Mouse (Mus musculus) testis, postnatal 10 days (tissue): Measurements from ENCODE around the gene Spty2d1.

Experiments used
- DNase-seq: peaks from one replicate; pipeline ENCODE4 v3.0.0; 2021; ENCODE audit warnings: low spot score

The Spty2d1 gene

DNA sequence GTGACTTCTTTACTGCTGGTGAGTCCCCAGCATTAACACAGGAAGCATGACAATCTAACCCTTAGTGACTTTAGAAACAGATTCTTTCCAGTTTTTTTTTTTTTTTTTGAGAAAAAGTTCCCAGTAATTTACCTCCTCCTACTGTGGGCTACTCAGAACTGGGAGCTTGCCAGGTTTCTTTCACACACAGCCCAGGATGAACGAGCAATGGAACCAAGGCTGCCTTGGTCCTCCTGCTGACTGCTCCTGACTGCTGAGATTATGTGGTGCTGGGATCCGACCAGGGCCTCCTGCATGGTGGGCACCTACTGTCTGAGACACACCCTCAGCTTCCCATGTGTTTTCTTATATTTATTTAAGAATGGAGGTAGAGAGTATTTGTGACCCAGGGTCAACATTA is 21.1 kb downstream of the Spty2d1 start:
- no peak for DNase-seq

DNA sequence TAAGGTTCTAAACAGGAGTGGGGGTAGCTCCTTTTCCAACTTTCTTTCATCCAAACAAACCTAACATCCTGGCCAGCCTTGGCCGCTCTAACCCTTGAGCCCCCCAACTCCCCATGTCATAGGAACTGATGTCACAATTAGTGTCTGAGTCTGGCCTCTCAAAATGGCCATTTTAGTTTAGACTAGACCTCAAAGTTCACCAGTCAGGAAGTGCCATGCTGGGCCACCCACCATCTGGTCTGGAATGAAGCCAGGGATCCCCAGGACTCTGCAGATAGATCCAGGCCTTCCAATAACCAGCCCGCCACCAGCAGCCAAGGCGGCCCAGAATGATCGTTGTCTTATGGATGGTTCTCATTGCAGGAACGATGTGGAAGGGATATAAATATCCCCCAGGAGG is 21.6 kb downstream of the Spty2d1 start:
- no peak for DNase-seq

DNA sequence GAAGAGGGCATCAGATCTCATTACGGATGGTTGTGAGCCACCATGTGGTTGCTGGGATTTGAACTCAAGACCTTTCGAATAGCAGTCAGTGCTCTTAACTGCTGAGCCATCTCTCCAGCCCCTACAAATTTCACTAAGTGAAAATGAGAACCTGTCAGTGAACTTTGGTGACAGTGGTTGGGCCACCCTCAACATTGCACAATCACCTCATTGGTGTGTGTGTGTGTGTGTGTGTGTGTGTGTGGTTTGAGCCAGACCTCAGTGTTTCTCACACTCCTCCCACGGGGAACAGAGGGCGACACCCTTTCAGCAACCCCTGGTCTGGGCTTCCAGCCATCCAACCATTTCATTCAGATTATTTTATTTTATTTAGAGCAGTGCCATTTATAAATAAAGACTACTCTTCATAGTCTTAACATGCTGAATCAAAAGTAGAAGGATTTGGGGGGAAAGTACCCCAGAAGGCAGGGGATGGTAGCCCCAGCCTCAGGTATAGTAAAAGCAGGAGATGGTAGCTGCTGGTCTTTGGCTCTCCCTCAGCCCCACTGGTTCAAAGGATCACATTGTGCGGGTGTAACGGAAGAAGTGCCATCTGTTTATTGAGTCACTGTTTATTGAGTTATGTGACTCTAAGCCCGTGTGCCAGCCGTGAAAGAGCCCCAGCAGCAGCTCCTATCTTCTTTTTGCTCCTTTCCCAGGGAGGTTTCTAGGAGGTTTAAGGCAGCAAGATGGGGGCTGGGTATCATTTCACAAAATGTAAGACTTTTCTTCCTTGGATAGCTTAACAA is 22.3 kb downstream of the Spty2d1 start:
- no peak for DNase-seq

DNA sequence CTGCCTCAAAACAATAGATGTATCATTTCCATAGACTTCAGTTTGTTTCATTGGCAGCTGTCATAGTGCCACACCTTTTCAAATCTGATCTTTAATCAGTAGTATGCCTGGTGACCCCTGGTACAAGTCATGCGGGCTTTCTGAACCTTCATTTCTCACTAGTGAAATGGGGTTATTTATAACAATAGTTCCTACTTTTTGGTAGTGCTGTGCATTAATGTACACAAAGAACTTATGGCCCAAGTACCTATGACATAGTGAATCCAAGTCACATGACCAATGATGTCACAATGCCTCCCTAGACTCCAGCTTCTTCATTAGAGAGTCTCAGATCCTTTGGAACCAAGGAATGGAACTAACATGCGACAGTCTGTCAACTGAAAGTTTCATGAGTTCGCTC is 24.9 kb downstream of the Spty2d1 start, which contains the start of gene Gm9999:
TSS of gene Gm9999 (plus strand) at position 301 of the 400 bp plus-strand sequence.
- DNase-seq: no peak

DNA sequence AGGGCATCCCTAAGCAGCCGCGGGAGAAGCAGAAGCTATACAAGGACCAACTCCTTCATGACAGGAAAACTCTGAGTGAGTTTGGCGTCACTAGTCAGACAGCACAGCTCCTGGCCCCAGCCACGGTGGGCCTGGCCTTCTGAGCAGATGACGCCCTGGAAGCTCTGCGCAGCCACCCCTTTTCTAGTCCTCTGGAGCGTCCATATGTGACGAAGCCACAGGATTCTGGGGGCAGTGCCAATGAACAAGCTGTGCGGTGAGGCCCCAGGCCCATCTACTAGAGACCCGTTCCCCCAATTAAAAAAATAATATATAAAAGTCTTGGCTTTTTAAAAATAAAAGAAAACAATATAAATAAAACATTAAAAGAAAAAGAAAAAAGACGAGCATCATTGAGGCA is 32.8 kb downstream of the Spty2d1 start:
- no peak for DNase-seq

DNA sequence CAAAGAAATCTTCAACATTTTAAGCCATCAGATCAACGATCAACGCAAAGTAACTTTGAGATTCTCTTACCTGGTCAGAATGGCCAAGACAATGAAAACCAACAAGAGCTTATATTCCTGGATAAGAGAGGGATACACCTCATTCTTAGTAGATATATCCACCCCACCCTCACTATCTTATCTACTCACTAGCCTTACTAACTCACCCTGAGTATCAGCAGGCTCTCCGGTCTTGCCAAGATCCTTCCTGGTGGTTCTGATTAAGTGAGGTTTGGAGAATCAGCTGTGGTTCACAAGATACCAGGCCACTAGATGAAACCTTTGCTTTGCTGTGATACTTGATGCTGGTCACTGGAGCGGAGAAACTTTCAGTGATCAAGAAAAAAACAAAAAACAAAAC is 33.6 kb downstream of the Spty2d1 start:
- DNase-seq: no peak

DNA sequence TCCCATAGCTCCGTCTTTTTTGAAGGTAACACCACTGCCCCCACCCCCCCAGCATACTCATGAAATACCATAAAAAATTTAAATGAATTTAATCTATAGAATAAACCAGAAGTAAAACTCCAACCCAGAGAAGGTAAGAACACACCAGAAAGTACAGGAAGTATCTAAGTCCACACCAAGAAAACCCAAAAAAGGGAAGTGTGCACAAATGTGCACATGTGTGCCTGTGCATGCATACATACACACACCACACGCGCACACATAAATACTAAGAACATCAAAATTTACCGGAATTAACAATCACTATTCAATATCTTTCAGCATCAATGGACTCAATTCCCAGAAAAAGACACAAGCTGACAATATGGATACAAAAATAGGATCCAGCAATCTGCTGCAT is 38.3 kb downstream of the Spty2d1 start:
- DNase-seq: no peak

DNA sequence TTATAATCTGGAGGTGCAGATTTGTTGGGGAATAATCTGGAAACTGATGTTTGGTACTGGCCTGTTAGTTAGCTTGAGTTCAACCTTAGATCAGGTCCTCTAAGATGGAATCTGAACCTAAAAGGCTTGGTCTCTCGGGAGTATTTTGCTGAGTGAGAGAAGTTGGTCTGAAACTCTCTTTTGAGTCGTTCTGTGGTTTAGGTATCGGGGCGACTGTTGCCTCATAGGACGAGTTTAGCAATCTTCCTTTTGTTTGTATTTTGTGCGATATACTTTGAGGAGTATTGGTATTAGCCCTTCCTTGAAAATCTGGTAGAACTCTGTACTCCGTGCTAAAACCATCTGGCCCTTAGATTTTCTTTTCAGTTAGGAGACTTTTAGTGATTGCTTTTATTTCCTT is 44.1 kb downstream of the Spty2d1 start:
- no peak for DNase-seq

DNA sequence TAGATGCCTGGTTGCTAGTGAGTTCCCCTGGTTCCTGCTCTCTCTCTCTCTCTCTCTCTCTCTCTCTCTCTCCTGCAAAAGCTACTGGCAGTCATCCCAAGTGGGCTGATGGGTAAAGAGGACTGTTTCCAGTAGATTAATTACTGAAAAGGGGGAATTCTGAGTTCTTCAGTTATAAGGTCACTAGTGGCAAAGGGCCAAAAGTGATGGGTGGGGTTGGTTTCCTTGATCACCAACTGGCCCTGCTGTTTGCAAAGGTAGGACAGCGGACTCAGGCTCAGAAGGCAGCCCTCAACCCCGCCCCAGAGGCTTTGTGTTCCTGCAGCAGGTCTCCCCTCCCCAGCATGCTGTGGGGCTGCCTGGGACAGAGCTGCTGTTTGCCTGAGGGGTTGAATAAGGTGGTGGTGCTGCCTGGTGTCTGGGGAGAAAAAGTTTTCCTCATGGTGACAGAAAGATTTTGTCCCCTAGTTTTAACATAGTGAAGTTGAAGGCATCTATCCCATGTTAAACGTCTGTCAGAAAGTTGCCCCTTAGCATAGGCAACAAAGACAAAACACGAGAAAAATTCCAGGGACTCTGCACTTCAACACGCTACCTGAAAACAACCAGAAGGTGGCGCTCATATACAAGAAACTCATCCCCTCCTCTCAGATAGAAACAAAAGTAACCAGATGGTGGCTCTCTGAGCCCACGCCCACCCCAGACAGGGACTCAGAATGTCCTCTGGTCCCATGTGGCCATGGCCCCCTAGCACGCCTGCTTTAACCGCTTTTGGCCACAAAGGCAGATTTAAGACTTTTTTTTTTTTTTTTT is 45.2 kb downstream of the Spty2d1 start:
- DNase-seq: peak; percentile 76

DNA sequence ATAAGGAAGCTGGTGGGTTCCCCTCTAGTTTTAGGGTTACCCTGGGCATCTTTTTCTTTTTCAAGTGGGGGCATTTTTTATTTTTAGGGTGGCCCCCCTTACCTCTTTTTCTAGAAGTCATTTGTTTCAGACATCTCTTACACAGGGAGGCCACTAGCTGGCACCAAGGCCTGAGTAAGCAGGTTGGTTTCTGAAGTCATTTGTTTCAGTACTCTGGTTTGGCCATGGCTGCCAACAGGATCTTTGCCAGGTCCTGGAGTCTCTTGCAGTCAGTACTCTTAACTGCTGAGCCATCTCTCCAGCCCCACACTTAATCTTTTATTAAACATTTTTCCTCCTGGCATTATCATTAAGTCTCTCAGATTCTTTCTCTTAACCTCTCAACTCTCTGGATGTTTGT is 46.1 kb downstream of the Spty2d1 start:
- DNase-seq: no peak

DNA sequence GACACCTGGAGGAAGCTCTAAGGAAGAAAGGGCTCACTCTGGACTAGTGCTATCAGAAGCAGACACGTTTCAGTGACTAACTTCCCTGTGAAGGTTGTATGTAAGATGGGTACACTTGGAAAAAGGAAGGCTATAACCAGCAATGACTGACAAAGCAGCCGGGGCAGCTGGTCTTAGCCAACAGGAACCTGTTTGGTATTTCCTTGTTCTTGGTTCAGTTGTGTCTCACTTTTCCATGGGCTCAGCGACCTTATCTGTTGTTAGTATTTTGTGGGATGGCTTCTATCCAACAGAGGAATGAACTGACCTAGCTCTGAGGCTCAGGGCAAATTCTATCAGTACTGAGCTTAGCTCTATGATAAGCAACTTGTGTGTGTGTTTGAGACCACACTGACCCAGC is 47.2 kb downstream of the Spty2d1 start:
- no peak for DNase-seq

DNA sequence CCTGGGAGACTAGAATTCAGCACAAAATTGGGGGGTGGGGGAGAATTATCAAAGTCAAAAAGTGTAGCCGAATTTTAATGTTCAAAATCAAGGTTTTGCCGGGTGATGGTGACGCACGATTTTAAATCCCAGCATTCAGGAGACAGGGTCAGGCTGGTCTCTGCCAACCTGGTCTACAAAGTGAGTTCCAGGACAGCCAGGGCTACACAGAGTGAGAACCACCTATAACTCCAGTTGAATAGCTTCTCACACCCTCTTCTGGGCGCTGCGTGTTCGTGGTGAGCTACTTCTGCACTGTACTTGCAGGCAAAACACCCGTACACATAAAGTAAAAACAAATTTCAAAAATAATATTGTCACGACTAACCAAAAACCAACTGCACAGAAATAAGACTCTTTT is 49.4 kb downstream of the Spty2d1 start:
- DNase-seq: no peak

DNA sequence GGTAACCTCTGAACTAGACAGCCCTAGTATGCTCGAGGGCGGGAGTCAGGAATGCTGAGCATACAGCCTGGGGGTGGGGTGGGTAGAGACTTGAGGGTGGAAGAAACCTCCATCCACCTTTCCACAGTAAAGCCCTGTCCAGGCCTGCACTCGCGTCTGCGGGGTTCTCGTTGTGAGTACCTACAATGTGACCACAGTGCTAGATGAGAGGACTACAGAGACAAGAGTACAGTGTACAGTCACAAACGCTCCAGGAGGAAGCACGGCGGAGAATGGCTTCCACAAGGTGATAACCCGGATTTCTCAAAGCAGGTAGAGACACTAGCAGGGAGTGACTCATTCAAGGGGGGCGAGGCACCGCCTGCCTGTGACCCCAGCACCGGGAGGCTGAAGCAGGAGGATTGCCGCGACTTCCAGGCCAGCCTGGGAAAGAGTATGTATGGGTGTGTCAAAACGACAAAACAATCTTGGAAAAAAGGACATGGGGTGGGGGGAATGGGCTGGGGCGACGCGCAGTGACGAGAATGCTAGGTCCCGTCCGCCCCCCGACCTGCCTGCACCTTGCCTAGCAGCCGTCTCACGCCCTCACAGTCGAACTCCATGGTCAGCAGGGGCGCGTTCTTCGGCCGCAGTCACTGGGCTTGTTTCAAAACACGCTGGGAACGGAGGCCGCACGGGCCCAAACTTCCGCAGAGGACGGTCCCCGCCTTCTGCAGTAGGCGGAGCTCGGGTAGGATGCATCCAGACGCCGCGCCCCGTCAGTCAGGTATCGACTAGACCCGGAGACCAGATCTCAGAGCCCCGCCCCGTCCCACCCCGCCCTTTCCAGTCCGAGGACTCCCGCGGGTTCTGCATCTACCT is 50.1 kb downstream of the Spty2d1 start, which contains the start of gene Uevld:
TSS of gene Uevld (minus strand) at position 697 of the 861 bp plus-strand sequence.
- DNase-seq: peak; percentile 94
